Mouse (Mus musculus): ENCODE results near the gene Cyp3a57.
"Not testable (repeated sequence)": the region's sequence is repeated elsewhere in the genome, so short reads cannot be mapped to it uniquely, and the experiment has no call there.

Gene Cyp3a57

DNA sequence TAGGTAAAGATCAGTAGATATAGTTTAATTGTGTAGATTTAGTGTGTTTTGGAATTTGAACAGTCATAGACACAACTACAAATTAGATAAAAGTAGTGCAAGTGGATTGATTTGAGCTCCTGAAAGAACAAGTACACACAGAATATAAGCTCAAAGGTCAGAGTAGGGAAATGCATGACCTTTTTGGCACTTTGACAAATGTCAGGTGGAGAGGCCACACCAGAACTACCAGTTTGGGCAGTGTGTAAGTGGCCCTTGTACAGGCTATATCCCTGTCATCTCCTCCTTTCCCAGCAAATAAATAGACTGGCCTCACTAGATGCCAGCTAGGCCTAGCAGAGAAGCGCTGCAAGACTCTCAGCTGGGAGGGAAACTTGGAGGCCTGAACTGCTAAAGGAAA lies at the start of gene Cyp3a57:
Gene Cyp3a57 (plus strand): TSS at position 339 of the 400 bp plus-strand sequence.
- no peak for DNase-seq (ENCODE audit: extremely low read depth, insufficient read length, low spot score)

DNA sequence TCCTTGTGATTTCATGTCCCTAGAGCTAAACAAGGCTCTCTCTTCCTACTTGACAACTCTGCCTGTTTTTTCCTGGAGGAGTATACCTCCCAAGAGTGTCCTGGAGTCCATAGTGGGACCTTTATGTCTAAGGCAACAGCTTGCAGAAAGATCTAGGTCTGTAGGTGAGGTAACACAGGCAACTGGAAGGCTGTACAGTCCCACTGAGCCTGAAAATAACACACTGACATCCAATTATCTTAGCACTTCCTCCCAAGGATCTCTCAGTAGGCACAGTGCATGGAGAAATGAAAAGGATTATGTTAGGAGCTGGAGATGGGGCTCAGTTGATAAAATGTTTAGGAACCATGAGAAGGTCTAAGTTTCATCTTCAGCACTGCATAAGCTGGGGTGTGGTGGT lies 44.6 kb upstream of the Cyp3a57 start:
- no peak for DNase-seq (ENCODE audit: extremely low read depth, insufficient read length, low spot score)

DNA sequence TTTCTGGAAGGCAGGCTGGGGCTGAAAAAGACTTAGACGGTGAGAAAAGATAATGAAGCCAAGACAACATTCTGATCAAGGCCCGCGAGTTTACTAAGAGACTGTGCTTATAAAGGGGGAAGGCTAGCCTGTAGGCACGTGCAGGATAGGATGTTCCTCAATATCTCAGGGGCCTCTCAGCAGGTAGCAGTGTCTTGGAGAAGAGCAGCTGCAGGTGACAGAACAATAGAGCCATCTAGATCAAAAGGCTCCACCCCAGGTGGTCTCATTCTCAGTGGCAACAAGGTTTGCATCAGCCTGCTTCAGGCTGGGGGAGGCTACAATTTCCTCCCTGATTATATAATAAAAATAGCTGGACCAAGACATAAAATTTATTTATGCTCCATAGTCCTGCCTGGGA lies 43.3 kb upstream of the Cyp3a57 start:
- not testable (repeated sequence) for DNase-seq (ENCODE audit: extremely low read depth, insufficient read length, low spot score)

DNA sequence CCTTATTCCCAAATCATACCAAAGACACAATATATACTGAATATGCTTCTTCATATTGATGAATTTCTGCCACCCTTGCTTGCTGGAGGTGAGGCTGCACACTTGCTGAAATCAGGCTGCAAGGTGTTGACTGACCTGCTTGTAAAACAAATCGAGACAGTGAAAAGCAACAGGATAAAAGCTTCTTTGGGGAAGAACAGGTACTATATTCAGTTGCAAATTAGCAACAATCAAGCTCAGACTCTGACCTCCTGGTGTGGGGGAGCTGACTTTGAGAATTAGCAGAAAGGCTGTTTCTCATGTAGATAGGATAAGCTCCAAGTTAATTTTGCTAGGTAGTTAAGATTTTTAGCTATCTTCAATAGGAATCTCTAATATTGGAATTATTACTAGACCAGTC lies 42.7 kb upstream of the Cyp3a57 start:
- DNase-seq (ENCODE audit: extremely low read depth, insufficient read length, low spot score) = no peak

DNA sequence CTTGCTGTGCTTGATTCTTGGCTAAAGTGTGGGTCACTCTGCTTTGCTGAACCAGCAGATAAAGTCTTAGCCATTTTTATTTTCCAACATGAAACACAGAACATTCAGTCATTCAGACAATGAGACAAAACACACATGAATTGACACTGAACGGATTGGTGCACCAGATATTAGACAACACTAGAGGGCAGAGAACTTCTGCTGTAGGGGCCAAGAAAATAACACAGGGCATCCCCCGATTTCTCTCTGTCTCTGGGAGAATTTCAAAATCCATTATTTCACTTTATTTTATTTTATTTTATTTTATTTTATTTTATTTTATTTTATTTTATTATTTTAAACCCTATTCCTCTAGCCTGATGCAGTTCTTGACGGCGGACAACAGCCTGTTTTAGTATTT lies 38.1 kb upstream of the Cyp3a57 start:
- not testable (repeated sequence) for DNase-seq (ENCODE audit: extremely low read depth, insufficient read length, low spot score)

DNA sequence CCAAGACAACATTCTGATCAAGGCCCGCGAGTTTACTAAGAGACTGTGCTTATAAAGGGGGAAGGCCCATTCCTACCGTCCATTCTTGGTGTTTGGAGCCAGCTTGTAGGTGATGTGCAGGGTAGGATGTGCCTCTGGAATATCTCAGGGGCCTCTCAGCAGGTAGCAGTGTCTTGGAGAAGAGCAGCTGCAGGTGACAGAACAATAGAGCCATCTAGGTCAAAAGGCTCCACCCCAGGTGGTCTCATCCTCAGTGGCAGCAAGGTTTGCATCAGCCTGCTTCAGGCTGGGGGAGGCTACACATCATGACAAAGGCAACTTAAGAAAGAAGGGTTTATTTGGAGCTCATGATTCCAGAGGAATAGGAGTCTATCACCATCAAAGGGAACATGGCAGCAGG lies 37.3 kb upstream of the Cyp3a57 start:
- DNase-seq (ENCODE audit: extremely low read depth, insufficient read length, low spot score) = not testable (repeated sequence)

DNA sequence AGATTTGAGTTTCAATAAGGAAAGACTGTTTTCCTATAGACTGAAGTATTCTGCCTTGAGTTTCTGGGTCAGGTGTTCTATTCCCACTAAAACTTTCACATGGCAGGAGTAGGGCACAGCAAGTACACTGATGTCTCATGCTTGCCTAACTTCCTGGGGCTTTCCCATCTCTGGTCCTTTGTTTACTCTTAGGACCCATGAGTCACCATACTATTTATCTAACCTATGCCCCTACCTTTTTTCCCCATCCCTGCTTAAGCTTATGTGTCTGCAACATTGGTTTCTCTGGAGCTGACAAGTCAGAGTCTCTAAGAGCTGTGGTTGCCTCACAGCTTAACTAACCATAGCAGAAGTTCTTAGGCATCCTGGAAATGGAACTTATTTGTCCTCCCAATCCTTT lies 31.2 kb upstream of the Cyp3a57 start:
- no peak for DNase-seq (ENCODE audit: extremely low read depth, insufficient read length, low spot score)

DNA sequence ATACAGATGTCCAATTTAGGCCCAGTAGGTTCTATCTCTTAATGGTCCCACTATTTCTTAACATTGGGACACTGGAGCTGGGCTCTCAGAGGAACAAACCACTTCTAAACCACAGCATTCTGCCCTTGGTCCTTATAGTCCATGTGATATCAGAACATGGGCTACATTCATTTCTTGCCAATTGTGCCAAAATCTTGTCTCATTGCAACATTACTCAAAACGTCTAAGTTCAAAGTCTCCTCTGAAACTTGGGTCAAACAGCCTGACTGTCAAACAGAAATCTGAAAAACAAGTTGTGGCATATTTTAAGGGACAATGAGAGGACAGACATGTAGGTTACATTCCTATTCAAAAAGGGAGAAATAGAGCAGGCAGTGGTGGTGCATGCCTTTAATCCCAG lies 27.9 kb upstream of the Cyp3a57 start:
- no peak for DNase-seq (ENCODE audit: extremely low read depth, insufficient read length, low spot score)

DNA sequence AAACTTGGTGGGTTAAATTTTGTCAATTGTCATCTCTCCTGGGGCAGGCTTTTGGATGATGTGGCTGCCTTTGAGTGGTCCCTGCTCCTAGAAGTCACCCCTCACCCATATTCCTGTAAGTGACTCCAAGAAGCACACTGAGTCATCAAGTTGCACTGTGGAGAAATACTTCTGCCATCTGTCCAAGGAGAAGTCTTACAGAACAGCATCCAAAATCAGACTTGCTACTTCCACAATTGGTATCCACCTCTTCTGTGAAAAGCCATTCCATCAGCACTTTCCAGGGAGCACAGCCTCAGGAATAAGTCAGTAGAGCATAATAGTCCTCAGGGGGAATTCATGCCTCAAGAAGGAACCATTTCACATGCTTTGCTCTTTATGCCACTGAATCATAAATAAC lies 6.3 kb upstream of the Cyp3a57 start:
- not testable (repeated sequence) for DNase-seq (ENCODE audit: extremely low read depth, insufficient read length, low spot score)

DNA sequence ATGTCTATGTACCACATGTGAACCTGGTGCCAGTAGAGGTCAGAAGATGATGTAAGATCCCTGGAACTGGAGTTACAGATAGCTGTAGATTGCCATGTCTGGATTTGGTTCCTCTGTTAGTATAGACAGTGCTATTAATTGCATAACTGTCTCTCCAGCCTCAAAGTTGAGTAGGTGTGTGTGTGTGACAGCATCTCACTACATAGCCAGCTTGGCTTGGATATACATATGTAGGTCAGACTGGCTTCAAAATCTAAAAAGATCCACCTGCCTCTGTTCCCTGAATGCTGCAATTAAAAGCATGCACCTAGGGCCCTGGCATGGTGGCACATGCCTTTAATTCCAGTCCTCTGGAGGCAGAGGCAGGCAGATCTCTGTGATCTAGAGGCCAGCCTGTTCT lies 4.6 kb downstream of the Cyp3a57 start:
- no peak for DNase-seq (ENCODE audit: extremely low read depth, insufficient read length, low spot score)

DNA sequence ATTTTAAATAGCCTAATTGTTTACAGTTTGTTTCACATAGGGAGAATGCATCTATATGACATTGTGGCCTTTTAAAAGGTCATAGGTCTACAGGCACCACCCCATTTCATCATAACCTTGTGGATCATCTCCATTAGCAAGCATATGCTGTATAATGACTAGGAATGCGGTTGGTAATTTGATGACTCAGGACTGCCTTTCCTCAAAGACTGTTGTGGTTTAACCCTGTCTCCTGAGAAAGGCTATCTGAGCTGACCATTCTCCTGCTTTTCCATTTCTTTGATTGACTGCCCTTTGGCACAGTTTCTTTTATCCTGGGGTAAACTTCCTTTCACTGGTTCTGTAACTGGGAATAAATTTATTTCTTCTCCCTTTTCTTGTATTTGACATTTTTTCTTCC lies 8.0 kb downstream of the Cyp3a57 start:
- DNase-seq (ENCODE audit: extremely low read depth, insufficient read length, low spot score) = no peak

DNA sequence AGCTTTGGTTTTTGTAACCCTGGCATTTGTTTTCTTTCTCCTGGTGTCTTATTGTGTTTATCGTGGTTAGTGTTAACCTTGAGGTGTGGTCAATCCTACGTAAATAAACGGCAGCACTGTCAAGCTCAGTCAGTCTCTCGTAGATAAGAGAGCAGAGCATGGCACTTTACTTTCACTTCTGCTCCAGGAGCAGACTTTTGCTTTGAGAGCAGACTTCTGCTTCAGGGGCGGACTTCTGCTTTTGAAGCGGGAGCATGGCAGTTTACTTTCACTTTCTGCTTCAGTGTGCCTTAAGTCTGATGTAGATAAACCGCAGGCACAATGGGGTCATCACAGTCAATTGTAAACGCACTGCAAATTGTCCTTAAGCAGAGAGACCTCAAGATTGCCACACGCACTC lies 70.3 kb downstream of the Cyp3a57 start:
- DNase-seq (ENCODE audit: extremely low read depth, insufficient read length, low spot score) = not testable (repeated sequence)

DNA sequence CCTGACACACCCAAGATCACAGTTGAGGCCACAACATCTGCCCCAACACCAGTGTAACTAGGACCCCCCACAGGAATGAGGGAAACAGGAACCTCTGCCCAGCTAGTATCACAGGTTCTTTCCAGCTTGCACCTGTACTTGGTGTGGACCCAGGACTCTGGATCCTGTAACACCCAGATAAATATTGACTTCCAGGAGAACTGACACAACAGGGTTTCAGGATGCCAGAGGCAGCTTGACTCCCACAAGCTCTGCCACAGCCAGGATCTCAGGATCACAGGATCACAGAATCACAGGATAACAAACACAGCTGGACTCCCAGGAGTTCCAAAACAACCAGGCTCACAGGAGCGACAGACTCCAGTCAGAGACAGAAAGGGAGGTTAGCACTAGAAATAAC lies 77.2 kb downstream of the Cyp3a57 start:
- no peak for DNase-seq (ENCODE audit: extremely low read depth, insufficient read length, low spot score)

DNA sequence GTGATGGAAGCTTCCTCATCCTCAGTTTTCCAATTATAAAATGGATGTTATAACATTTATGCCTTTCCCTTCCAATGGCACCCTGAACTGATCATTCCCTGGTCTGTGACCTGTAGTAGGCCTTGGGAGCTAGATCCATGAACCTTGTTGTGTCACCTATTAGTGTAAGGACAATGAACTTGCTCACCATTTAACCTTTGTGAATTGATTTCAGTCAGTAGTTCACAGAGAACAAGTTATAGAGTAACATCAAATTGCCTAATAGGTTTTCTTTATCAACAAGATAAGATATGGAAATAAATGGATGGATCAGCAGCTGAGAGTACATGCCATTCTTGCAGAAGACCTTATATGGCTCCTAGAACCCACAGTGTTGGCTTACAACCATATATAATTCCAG lies 85.9 kb downstream of the Cyp3a57 start:
- DNase-seq (ENCODE audit: extremely low read depth, insufficient read length, low spot score) = no peak

DNA sequence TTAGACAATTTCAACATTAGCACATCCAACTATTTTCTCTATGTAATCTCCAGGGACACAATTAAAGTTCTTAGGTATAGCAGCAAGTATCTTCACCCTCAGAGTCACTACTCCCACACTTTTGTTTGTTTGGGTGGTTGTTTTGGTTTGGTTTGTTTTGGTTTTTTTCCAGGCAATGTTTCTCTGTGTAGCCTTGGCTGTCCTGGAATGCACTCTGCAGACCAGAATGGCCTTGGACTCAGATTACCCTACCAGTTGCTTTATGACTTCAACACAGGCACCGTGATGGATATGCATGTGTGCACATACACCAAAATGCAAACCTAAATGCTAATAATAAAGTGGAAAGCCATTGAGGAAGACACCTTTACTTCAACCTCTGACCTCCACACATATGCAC lies 88.6 kb downstream of the Cyp3a57 start:
- DNase-seq (ENCODE audit: extremely low read depth, insufficient read length, low spot score) = no peak
